Mouse (Mus musculus): ENCODE data around the gene Shld2.

Shld2 gene

GRCm38 (mm10) chr14:34310234-34310965 is at the start of gene Shld2, which contains the start of gene Glud1:
Shld2 (minus strand) TSS chr14:34310493.
Glud1 (plus strand) TSS chr14:34310727.
- peak; percentile 93 for DNase-seq (ENCODE audit: low read depth)

- DNase-seq (ENCODE audit: low read depth), result no peak
Observed at GRCm38 (mm10) chr14:34359676-34360244, 49.5 kb upstream of the Shld2 start.

GRCm38 (mm10) chr14:34357671-34358455 is 47.6 kb upstream of the Shld2 start:
- DNase-seq (ENCODE audit: low read depth), result no peak

GRCm38 (mm10) chr14:34355301-34355700 is 45.0 kb upstream of the Shld2 start, which contains the start of gene Fam25c:
Fam25c (minus strand) TSS chr14:34355433.
- no peak for DNase-seq (ENCODE audit: low read depth)

GRCm38 (mm10) chr14:34354456-34354855 is 44.2 kb upstream of the Shld2 start:
- no peak for DNase-seq (ENCODE audit: low read depth)

DNA sequence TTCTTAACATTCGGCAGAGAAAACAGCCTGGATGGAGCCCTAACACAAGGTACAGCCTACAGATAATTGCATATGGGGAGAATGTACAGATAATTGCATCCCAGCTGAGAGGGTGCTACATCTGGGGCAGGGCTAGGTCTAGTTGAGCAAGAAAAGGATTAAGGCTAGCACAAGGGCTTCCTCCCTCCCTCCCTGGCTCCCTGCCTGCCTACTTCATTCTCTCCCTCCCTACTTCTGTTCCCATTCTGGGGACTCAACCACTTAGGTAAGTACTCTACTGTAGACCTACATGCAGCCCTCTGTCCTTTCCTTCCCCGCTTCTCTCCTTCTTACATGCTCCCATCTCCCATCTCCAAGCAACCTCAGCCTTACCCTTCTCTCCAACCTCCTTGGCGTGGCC is 43.0 kb upstream of the Shld2 start:
- DNase-seq (ENCODE audit: low read depth), result no peak

DNA sequence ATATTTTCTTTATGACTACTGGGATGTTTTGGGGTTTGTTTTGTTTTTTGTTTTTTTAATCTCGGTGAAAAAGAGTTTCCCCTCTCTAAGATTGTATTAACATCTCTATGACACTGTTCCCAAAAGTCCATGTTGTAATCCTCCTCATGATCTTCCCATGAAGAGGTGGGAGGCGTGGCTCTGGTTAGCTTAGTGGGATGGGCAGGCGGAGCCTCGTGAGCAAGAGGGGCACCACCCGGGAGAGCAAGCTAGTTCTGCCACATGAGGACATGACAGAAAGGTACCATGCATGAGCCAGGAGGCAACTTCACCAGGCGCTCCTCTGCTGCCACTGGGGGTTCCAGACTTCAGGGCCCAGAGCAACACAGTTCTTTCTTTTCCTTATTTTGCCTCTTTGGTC is 42.2 kb upstream of the Shld2 start:
- no peak for DNase-seq (ENCODE audit: low read depth)

- no peak for DNase-seq (ENCODE audit: low read depth)
Observed at GRCm38 (mm10) chr14:34351660-34352059, 41.4 kb upstream of the Shld2 start.

GRCm38 (mm10) chr14:34349007-34349406 is 38.7 kb upstream of the Shld2 start:
- no peak for DNase-seq (ENCODE audit: low read depth)

- no peak for DNase-seq (ENCODE audit: low read depth)
Observed at GRCm38 (mm10) chr14:34348301-34348700, 38.0 kb upstream of the Shld2 start.

DNA sequence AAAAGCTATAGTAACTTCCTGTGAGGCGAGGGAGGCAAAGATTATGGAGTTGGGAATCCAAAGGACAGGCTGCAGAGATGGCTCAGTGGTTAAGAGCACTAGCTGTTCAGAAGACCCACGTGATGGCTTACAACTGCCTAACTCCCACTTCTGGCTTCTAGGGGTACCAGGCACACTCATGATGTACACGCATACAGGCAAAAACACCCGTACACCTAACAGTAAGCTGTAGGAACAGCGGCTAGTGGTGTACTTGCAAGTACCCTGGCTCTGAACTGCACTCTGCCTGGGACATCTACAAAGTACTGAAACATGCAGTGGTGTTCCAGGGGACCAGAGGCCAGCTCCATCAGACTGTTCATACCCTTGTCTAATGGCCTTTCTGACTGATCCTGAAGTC is 36.8 kb upstream of the Shld2 start:
- no peak for DNase-seq (ENCODE audit: low read depth)

DNA sequence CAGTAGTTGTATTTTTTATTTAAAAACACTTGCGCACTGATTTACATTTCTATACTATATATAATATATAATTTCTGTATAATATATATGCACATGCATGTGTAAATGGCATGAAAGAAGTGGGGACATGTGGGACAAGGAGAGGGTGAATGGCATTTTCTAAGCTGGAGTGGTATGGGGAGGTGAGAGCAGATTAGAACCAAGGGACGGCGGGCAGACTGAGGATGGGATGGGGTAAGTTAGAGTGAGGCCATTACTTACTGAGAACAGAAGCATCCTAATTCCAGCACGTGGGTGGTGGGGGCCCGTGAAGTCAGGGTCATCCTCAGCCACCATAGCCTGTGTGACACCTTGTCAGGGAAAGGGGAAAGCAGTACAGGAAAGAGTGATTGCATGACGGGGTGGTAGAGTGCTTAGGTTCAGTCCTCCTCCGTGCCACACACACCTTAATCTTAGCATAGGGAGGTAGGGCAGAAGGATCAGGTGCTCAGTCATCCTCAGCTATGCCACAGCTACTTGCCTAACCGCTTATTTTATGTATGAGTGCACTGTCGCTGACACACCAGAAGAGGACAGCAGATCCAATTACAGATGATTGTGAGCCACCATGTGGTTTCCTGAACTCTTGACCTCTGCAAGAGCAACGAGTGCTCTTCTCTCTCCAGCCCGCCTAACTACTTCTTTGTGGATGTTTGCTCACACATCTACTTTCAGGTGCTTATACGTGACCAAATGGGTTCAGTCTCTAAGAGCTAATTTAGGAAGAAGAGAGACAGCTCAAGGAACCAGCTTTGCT is 35.7 kb upstream of the Shld2 start:
- DNase-seq (ENCODE audit: low read depth), result no peak

DNA sequence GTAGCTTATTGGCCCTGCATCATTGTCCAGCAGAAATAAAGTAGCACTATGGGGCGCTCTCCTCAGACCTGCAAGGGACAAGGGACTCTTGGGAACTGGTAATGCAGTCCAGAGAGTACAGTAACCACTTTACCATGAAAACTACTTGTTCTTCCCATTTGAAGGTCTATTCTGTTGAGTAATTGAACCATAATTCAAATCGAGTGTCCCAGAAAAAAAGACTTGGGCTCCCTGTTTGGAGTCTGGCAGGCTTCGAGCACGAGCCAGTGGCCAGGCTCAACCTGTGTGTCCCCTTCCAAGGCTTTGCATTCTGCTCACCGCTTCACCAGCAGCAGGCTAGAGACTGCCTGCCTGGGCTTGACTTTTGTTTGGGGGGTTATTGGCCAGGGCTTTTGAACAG is 34.1 kb upstream of the Shld2 start:
- DNase-seq (ENCODE audit: low read depth), result no peak

DNA sequence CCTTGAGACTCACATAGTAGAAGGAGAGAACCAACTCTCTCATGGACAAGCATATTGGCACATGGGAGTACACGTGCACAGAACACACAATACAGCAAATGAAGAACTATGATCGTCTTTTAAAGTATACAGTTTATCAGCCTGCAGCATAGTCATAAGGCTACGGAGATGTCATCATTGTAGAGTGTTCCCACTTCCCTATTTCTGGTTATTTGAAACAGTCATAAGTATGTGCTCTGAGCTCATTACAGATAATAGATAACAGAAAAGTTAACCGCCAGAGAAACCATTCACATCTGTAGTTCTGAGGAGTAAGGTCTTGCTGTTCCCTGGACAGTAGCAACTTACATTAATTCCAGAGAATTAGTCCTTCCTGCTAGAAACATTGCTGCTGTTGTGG is 32.8 kb upstream of the Shld2 start:
- no peak for DNase-seq (ENCODE audit: low read depth)

DNA sequence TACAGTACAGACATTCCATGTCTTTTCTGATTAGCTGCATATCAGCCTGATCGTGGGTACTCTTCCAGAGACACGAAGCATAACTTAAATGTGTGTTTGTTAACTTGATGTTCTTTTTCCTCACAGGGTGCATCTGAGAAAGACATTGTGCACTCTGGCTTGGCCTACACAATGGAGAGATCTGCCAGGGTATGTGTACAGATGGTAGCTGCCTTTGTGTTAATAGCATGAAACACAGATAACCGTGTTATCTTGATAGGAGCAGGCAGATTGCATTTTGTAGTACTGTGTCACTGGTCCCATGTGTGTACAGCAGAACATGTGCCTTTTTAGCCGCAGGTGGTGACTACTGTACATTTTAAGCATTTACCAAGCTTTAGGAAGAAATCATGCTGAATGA is 31.7 kb upstream of the Shld2 start:
- no peak for DNase-seq (ENCODE audit: low read depth)

GRCm38 (mm10) chr14:34339446-34339845 is 29.2 kb upstream of the Shld2 start:
- no peak for DNase-seq (ENCODE audit: low read depth)

GRCm38 (mm10) chr14:34332476-34332875 is 22.2 kb upstream of the Shld2 start:
- no peak for DNase-seq (ENCODE audit: low read depth)

- DNase-seq (ENCODE audit: low read depth), result no peak
Observed at GRCm38 (mm10) chr14:34331886-34332285, 21.6 kb upstream of the Shld2 start.

DNA sequence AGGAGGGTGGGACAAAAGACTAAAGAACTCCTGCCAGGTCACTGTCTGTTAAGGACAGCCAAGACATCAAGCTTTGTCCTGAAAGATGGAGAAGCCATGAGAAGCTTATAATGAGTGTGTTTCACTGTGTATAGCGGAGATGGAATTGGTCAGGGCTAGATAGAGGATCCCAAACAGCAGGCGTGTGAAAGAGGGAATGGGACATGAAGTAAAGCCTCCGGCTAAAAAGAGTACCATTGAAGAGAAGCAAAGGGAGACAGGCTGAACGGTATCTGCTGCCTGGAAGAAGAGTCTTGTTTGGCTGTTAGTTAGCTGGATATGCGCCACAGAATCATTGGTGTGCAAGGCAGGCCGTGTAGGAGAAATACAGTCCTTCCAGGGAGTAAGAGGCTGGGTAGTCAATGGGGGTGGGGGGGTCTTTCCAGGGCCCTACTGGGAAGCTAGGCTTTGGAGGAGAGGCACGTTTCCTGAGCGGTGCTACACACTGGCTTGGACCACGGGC is 20.4 kb upstream of the Shld2 start:
- no peak for DNase-seq (ENCODE audit: low read depth)

DNA sequence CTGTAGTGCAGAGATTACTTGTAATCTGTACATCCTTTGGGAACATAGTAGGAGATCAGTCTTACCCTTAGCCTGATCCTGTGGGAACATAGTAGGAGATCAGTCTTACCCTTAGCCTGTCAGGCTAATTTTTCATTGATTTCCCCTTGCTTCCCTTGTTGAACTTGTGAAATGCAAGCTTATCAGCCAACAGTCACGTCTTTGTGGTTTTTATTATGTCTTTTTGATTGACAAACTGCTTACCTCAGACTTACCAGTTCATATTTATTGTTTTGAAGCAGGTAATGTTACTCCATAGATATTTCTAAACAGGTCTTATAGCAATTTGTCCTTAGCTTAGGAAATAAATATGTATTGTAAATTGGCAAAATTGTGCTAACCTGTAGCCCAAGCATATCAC is 17.3 kb upstream of the Shld2 start:
- no peak for DNase-seq (ENCODE audit: low read depth)

DNA sequence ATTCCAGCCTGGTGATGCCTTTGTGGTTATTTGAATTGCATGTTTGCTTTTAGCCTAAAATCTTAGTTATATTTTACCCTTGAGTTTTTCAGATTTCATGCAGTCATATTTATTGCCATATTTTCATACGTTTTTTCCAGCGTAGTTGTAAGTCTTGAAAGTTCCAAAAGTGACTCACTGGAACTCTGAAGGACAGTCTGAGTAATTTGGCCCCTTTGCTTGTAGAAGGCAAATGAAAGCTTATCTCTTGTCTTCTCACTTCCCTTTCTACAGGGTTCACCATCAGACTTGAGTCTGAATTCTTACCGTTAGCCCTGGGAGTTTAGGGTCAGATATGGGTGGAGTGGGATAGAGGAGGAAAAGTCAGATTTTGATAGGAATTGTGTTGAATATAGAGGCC is 16.3 kb upstream of the Shld2 start:
- DNase-seq (ENCODE audit: low read depth), result no peak

GRCm38 (mm10) chr14:34323576-34324085 is 13.3 kb upstream of the Shld2 start:
- no peak for DNase-seq (ENCODE audit: low read depth)

Data from naive thymus-derived CD4-positive, alpha-beta T cell, adult 2 months (primary cell).